Mouse (Mus musculus) forebrain, embryonic 14.5 days (tissue): ENCODE measurements around the gene Fam189a2. TPM values are rescaled to one million over a fixed set of nuclear protein-coding genes. Genes with fewer than 3 reads are reported as not detected.

Experiments used
- ATAC-seq: fragments of 200-750 bp; cut with Nextera tagmentation; 2 replicates; pipeline ENCODE4 v1.8.0; 2017; ENCODE audit warnings: mild to moderate bottlenecking, moderate library complexity
- DNase-seq: peaks from one replicate; pipeline ENCODE4 v3.0.0-alpha.2; 2015; ENCODE audit warnings: low spot score
- H3K27ac ChIP-seq: fragments of 300-500 bp; sonication (generic); 2 replicates; pipeline ENCODE4 v1.5.1; 2014; ENCODE audit warnings: low read depth, mild to moderate bottlenecking, control low read depth, low read length, moderate library complexity
- H3K27me3 ChIP-seq: fragments of 300-500 bp; sonication (generic); replicated peaks from 2 replicates; pipeline ENCODE4 v1.6.1; 2014; ENCODE audit warnings: low read length, control low read depth, mixed read lengths; ENCODE audit not compliant: control insufficient read depth, insufficient read depth
- H3K36me3 ChIP-seq: fragments of 300-500 bp; sonication (generic); 2 replicates; pipeline ENCODE4 v1.6.1; 2014; ENCODE audit warnings: low read length, control low read depth; ENCODE audit not compliant: control insufficient read depth, insufficient read depth
- H3K4me1 ChIP-seq: fragments of 300-500 bp; sonication (generic); 2 replicates; pipeline ENCODE4 v1.6.1; 2014; ENCODE audit warnings: antibody characterized with exemption, low read length, control low read depth; ENCODE audit not compliant: control insufficient read depth, insufficient read depth
- H3K4me2 ChIP-seq: fragments of 300-500 bp; sonication (generic); 2 replicates; pipeline ENCODE4 v1.6.1; 2014; ENCODE audit warnings: mild to moderate bottlenecking, control low read depth, low read length
- H3K4me3 ChIP-seq: fragments of 300-500 bp; sonication (generic); 2 replicates; pipeline ENCODE4 v1.5.1; 2014; ENCODE audit warnings: low read depth, low read length, control low read depth
- H3K9ac ChIP-seq: fragments of 300-500 bp; sonication (generic); 2 replicates; pipeline ENCODE4 v1.6.1; 2014; ENCODE audit warnings: mild to moderate bottlenecking, low read length, control low read depth, moderate library complexity
- H3K9me3 ChIP-seq: fragments of 300-500 bp; sonication (generic); replicated peaks from 2 replicates; pipeline ENCODE4 v1.6.1; 2016; ENCODE audit warnings: low read length, control low read depth, mixed read lengths; ENCODE audit not compliant: control insufficient read depth
- WGBS: fragments of 180-500 bp; shearing (Covaris S2); extraction: QIAGEN DNeasy Blood & Tissue Kit; methylation state at CpG from one replicate; pipeline ENCODE4 v1.1.7; 2014; 5-methylcytosine and 5-hydroxymethylcytosine counted together
- polyA plus RNA-seq: library from polyadenylated mRNA; unstranded; fragments of >200 nt; fragmentation: Nextera tagmentation; extraction: Ambion mirVana; gene quantifications from 2 replicates; pipeline ENCODE4 v1.2.1, GENCODE M21; 2014

Gene Fam189a2
- polyA plus RNA-seq, 1 experiment from 2014 or later: 0.80 TPM

DNA sequence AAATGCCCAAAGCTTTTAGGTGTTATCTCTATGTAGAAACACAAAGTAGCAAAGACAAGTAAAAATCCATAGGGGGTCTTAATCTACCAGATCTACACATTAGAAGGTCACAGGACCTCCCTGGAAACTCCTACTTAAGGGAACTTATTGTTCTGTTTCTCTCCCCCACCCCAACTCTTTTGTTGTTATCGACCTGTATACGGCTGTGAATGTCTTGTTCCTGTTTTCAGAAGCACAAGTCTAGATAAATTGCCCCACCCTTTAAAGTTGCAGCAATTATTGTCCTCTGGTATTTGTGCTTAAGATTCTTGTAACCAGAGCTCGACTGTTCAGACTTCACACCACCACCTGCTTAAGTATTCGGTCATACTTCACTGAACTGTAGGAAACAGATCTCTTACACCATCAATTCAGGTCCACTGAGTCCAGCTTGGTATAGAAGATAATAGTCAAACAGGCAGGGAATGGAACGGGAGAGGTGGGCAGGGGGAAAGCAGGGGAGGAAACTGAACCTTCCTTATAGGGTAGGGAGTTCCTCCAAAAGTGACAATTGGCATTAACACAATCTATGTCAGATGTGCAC is 1.9 kb upstream of the Fam189a2 start:
- peaks cover 13% of the 10 kb centered on the region for H3K27me3 ChIP-seq
- 28% methylated on average over 5 of the region's 5 CpGs for WGBS

DNA sequence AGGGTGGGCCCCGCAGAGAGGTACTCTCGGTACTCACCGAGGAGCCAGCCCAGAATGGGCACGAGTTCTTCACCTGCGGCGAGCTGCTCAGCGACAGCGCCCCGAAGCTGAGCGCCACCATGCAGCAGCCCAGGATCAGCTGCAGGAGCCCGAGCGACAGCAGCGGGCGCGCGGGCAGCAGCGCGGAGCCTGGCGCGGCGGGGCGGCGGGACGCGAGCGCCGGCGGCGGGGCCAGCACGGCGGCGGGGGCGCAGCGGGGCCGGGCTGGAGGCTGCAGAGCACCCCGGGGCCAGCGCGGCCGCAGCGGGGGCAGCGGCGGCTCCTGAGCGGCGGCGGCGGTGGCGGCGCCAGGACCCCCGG is 328 bp downstream of the Fam189a2 start:
- H3K27ac ChIP-seq: no peak overlapping the region

More for the DNA sequence above, 1.9 kb upstream of the Fam189a2 start:
- H3K27ac ChIP-seq: no peak overlapping the region
- no peak overlapping the region for H3K4me3 ChIP-seq
- no peak for DNase-seq
- H3K9ac ChIP-seq: no peak overlapping the region
- H3K36me3 ChIP-seq: no peaks in the 10 kb centered on the region
- peaks cover 8% of the 10 kb centered on the region for H3K4me1 ChIP-seq
- no peaks in the 10 kb centered on the region for H3K9me3 ChIP-seq
- ATAC-seq: no peak
- H3K4me2 ChIP-seq: no peak overlapping the region

DNA sequence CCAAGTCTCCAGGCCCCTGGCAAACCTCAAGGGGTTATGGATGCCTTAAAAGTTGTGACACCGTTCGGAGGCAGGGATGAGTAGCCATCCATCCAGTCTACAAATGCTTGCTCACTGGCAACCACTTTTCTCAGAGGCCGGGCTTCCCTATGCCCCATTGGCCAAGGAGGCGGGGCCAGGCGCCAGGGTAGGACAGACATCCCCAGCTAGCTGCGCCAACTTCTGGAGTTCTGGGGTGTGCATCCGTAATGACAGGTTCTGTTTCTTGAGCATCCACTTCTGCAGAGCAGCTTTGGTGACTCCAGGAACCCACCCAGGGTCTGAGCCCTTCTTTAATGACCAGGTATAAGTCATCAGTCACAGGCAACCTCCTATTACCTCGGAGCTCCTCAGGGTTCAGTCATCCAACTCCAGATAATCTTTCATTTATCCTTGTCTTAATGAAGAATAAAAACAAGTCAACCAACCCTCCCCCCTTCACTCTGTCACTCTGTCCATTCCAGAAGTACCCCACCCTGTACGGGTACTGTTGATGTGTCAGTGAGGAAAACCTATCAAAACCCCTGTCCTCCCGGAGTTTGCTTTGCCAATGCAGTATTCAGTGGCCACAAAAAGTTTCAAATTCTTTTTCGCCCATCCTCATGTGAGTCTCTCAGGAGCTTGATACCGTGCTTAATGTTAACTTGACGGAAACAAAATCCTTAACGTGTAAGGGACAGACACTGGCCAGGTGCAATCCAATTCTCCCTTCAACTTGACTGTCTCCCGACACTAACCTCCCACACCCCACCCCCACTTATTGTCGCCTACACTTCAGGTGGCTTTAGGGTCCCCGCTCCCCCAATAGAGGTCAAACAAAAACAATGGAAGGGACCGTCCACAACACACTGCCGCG is 956 bp downstream of the Fam189a2 start:
- DNase-seq: no peak

More for the DNA sequence above, 328 bp downstream of the Fam189a2 start:
- under 1% methylated on average over 47 of the region's 49 CpGs for WGBS
- Histone ChIP-seq H3K9me3 (no peaks in the 10 kb centered on the region), H3K4me1 (peaks cover 8% of the 10 kb centered on the region), H3K27me3 (peaks cover 13% of the 10 kb centered on the region), H3K4me3 (peak overlapping the region; percentile 54), H3K9ac (peak overlapping the region; percentile 69), H3K36me3 (no peaks in the 10 kb centered on the region), H3K4me2 (peak overlapping the region; percentile 95)
- ATAC-seq: peak; percentile 75
- peak; percentile 55 for DNase-seq

DNA sequence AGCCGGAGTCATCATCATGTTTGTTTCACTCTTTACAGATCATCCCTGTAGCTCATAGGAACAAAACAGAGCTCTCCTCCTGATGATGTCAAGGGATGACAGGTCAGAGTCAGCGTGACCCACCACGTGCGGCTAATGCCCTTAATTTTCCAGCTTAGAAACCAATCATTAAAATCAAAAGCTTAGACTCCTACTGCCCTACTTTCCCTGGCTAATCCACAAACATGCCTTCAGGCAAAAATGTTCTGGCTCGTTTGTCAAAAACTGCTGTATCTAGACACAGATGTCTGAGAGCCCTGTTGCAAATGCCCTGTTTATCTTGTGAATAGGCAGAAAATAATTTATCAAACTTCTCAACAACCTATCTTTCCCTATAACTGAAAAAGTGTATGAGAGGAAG is 4.9 kb downstream of the Fam189a2 start:
- DNase-seq (no peak), ATAC-seq (no peak)
- no peak overlapping the region for H3K9ac ChIP-seq
- WGBS: 48% methylated on average over 5 of the region's 5 CpGs
- H3K9me3 ChIP-seq: no peaks in the 10 kb centered on the region
- H3K27ac ChIP-seq: no peak overlapping the region
- peaks cover 4% of the 10 kb centered on the region; the same call in 1 of the 2 replicates for H3K27me3 ChIP-seq
- H3K4me3 ChIP-seq: no peak overlapping the region
- no peak overlapping the region for H3K4me2 ChIP-seq
- peaks cover 6% of the 10 kb centered on the region; the same call in 1 of the 2 replicates for H3K4me1 ChIP-seq
- H3K36me3 ChIP-seq: no peaks in the 10 kb centered on the region

More for the DNA sequence above, 956 bp downstream of the Fam189a2 start:
- peak overlapping the region; percentile 54 for H3K4me3 ChIP-seq
- peak overlapping the region; percentile 95 for H3K4me2 ChIP-seq
- H3K36me3 ChIP-seq: no peaks in the 10 kb centered on the region
- peak; percentile 18; the same call in 1 of the 2 replicates for ATAC-seq
- WGBS: 13% methylated on average over 20 of the region's 20 CpGs
- peak overlapping the region; percentile 69 for H3K9ac ChIP-seq
- H3K27me3 ChIP-seq: peaks cover 13% of the 10 kb centered on the region
- H3K27ac ChIP-seq: no peak overlapping the region
- H3K9me3 ChIP-seq: no peaks in the 10 kb centered on the region
- peaks cover 11% of the 10 kb centered on the region for H3K4me1 ChIP-seq

DNA sequence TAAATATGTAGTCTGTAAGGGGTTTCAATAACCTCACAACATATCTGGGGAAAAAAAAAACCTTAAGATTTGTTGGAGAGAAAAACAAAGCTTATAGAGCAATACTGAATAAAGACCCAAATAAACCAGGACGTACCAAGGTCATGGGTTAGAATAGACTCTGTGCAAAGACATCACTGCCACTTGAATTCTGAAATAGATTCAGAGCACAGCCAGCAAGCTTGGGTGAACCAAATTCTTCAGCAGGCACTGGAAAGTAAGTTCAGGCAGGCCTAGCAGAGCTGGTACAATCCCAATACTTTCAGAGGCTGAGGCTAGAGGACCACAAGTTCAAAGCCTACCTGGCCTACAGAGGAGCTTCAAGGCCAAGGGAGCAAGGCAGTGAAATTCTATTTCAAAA is 6.2 kb downstream of the Fam189a2 start:
- Histone ChIP-seq H3K9me3 (no peaks in the 10 kb centered on the region), H3K27me3 (no peaks in the 10 kb centered on the region), H3K9ac (no peak overlapping the region), H3K4me3 (no peak overlapping the region), H3K36me3 (no peaks in the 10 kb centered on the region), H3K27ac (no peak overlapping the region), H3K4me1 (0 out of 2 replicates have a peak, but pooled peaks cover 3% of the 10 kb centered on the region), H3K4me2 (no peak overlapping the region)
- no peak for ATAC-seq
- DNase-seq: no peak
- WGBS: 57% methylated on average over 1 of the region's 1 CpGs

DNA sequence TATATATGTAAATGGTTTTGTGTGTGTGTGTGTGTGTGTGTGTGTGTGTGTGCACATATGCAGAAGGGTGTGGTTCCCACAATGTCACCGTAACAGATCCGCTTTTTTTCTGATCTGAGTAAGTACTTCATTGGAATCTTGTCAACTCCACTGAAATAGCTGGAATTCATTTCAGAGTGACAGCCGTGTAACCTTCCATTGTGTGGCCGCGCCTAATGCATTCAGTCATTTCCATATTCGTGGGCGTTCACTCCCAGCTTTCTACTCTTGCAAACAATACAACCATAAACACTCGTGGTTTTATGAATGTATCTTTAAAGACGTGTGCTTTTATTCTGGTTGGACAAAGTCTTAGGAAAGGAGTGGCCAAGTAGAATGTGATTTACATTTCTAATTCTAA is 6.7 kb downstream of the Fam189a2 start:
- Histone ChIP-seq H3K4me3 (no peak overlapping the region), H3K9ac (no peak overlapping the region), H3K27me3 (no peaks in the 10 kb centered on the region), H3K36me3 (no peaks in the 10 kb centered on the region), H3K9me3 (no peaks in the 10 kb centered on the region), H3K27ac (no peak overlapping the region), H3K4me2 (no peak overlapping the region), H3K4me1 (0 out of 2 replicates have a peak, but pooled peaks cover 3% of the 10 kb centered on the region)
- 13% methylated on average over 9 of the region's 9 CpGs for WGBS
- ATAC-seq (peak; percentile 67), DNase-seq (peak; percentile 72)

DNA sequence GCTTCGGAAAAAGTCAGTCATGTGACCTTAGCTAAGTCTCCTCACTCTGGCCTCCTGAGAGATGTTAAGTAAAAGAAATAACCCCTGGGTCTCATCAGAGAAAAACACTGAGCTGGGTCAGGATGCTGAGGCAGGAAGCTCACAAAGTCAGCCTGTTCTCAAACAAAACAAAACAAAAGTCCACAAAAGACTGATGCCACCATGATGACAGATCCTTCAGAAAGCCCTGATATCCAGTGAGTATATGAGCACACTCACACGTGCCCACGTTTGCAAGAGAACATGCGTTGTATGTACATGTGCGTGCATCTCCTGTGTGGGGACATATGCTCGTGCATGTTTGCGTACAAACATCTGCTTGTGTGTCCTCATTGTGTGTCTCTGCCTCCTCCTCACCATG is 7.5 kb downstream of the Fam189a2 start:
- H3K9ac ChIP-seq: no peak overlapping the region
- ATAC-seq (no peak), DNase-seq (no peak)
- 86% methylated on average over 7 of the region's 7 CpGs for WGBS
- H3K36me3 ChIP-seq: no peaks in the 10 kb centered on the region
- 0 out of 2 replicates have a peak, but pooled peaks cover 3% of the 10 kb centered on the region for H3K4me1 ChIP-seq
- H3K4me2 ChIP-seq: no peak overlapping the region
- H3K4me3 ChIP-seq: no peak overlapping the region
- no peak overlapping the region for H3K27ac ChIP-seq
- no peaks in the 10 kb centered on the region for H3K9me3 ChIP-seq
- no peaks in the 10 kb centered on the region for H3K27me3 ChIP-seq

DNA sequence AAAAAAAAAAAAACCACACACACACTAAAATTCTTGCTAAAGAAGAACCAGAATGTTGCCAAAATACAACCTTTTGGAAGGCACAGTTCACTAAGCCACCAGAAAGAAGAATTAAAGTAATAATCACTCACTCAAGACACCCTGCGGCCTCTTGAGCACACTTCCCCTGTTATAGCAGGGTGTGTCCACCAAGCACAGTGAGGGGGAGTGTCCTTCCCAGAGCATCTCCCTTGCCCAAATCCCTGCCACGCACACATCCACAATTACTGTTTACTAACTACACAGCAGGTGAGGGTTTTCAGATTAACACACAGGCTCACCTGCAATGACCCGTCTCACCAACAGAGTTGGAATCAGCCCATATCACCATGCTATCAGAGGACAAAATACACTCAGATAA is 8.0 kb downstream of the Fam189a2 start:
- Histone ChIP-seq H3K4me3 (no peak overlapping the region), H3K4me1 (0 out of 2 replicates have a peak, but pooled peaks cover 3% of the 10 kb centered on the region), H3K9me3 (no peaks in the 10 kb centered on the region), H3K9ac (no peak overlapping the region), H3K27ac (no peak overlapping the region), H3K27me3 (no peaks in the 10 kb centered on the region), H3K36me3 (no peaks in the 10 kb centered on the region), H3K4me2 (no peak overlapping the region)
- DNase-seq: no peak
- no peak for ATAC-seq
- WGBS: 77% methylated on average over 3 of the region's 3 CpGs

DNA sequence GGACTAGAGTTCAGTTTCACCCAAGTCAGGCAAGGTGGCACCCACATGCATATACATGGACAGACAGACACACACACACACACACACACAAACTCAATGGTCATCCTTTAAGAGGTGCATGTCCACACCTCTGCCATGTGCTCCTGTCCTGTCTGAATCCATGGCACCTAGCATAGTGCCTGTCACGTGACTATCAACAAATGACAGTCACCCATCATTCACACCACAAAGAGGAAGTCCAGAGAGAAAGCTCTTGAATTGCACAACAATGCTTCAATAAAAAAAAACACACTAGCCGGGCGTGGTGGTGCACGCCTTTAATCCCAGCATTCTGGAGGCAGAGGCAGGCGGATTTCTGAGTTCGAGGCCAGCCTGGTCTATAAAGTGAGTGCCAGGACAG is 8.5 kb downstream of the Fam189a2 start:
- H3K27ac ChIP-seq: no peak overlapping the region
- ATAC-seq (no peak), DNase-seq (no peak)
- H3K9me3 ChIP-seq: no peaks in the 10 kb centered on the region
- no peak overlapping the region for H3K9ac ChIP-seq
- no peak overlapping the region for H3K4me2 ChIP-seq
- no peak overlapping the region for H3K4me3 ChIP-seq
- WGBS: 96% methylated on average over 6 of the region's 6 CpGs
- no peaks in the 10 kb centered on the region for H3K27me3 ChIP-seq
- 0 out of 2 replicates have a peak, but pooled peaks cover 3% of the 10 kb centered on the region for H3K4me1 ChIP-seq
- H3K36me3 ChIP-seq: no peaks in the 10 kb centered on the region
